Mouse (Mus musculus) forebrain, embryonic 15.5 days (tissue): ENCODE measurements around the gene Notch3. TPM values are rescaled to one million over a fixed set of nuclear protein-coding genes. Genes with fewer than 3 reads are reported as not detected.
A peak's percentile ranks its signal among the peaks of the same experiment; 100 is the strongest.
"Not testable (repeated sequence)": the region's sequence is repeated elsewhere in the genome, so short reads cannot be mapped to it uniquely, and the experiment has no call there.

Source experiments
- ATAC-seq: fragments of 200-750 bp; cut with Nextera tagmentation; replicated peaks from 2 replicates; pipeline ENCODE4 v1.8.0; 2017; ENCODE audit warnings: mild to moderate bottlenecking, moderate TSS enrichment, moderate library complexity
- H3K27ac ChIP-seq: fragments of 300-500 bp; sonication (generic); replicated peaks from 2 replicates; pipeline ENCODE4 v1.5.1; 2015; ENCODE audit warnings: mild to moderate bottlenecking, inconsistent platforms
- H3K27me3 ChIP-seq: fragments of 300-500 bp; sonication (generic); 2 replicates; pipeline ENCODE4 v1.6.1; 2015; ENCODE audit warnings: inconsistent platforms
- H3K36me3 ChIP-seq: fragments of 300-500 bp; sonication (generic); 2 replicates; pipeline ENCODE4 v1.6.1; 2015; ENCODE audit warnings: mild to moderate bottlenecking, inconsistent platforms
- H3K4me1 ChIP-seq: fragments of 300-500 bp; sonication (generic); 2 replicates; pipeline ENCODE4 v1.6.1; 2015; ENCODE audit warnings: inconsistent platforms
- H3K4me2 ChIP-seq: fragments of 300-500 bp; sonication (generic); replicated peaks from 2 replicates; pipeline ENCODE4 v1.6.1; 2015; ENCODE audit warnings: mild to moderate bottlenecking, inconsistent platforms
- H3K4me3 ChIP-seq: fragments of 300-500 bp; sonication (generic); 2 replicates; pipeline ENCODE4 v1.5.1; 2015; ENCODE audit warnings: mild to moderate bottlenecking, inconsistent platforms
- H3K9ac ChIP-seq: fragments of 300-500 bp; sonication (generic); replicated peaks from 2 replicates; pipeline ENCODE4 v1.6.1; 2015; ENCODE audit warnings: mild to moderate bottlenecking, inconsistent platforms
- H3K9me3 ChIP-seq: fragments of 300-500 bp; sonication (generic); 2 replicates; pipeline ENCODE4 v1.6.1; 2016; ENCODE audit warnings: inconsistent platforms
- WGBS: fragments of 180-500 bp; shearing (Covaris S2); methylation state at CpG from one replicate; pipeline ENCODE4 v1.1.7; 2015; ENCODE audit warnings: mixed read lengths; 5-methylcytosine and 5-hydroxymethylcytosine counted together
- polyA plus RNA-seq: library from polyadenylated mRNA; unstranded; fragments of >200 nt; fragmentation: Nextera tagmentation; extraction: Ambion mirVana; gene quantifications from 2 replicates; pipeline ENCODE4 v1.2.1, GENCODE M21; 2015

The Notch3 gene
- polyA plus RNA-seq, 1 experiment from 2014 or later = 5.8 TPM

DNA sequence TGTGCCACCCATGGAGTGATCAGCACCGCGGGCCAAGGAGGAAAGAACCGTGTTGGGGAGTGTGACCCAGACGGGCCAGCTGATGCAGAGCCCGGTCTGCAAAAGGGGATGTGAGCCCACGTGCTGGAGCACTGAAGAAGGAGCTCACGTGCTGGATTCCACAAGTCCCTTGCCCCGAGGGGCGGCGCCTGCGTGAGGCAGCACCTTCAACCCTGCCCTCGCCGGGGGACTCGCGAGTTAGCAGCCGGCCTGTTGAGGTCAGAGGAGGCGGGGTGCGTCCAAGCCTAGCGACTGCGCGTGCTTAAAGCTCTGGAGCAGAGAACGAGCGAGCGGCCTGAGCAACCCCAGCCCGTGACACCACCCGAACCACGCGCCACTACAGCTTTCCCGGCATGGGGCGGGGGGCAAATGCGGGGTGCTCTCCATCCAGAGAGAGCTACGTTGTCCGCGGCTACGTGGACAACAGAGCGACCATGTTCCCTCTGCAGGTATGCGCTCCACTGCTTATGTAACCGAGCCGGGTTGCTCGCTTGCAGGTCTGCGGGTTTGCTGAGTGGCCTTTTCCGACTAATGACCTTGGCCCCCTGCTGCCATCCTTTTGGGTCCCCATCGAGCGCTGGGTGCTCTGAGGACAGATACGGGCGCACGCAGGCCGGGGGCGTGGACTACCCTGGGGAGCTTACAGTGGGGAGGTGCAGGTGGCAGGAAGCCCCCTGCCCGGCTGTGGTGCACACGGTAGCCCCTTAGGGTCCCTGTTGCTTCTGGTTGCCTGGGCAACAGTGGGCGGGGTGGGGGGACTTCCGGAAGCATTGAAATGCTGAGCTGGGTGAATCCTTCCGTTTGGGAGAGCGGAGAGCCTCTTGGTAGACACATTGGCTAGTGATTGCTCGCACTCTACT lies 52.9 kb downstream of the Notch3 start:
- Histone ChIP-seq H3K27me3 (peaks cover 17% of the 10 kb centered on the region), H3K4me2 (peak overlapping the region; percentile 95), H3K36me3 (no peaks in the 10 kb centered on the region), H3K9ac (peak overlapping the region; percentile 38), H3K4me3 (peak overlapping the region; percentile 48), H3K4me1 (peaks cover 31% of the 10 kb centered on the region), H3K9me3 (no peaks in the 10 kb centered on the region), H3K27ac (no peak overlapping the region; the same call in 1 of the 2 replicates)
- peak; percentile 40 for ATAC-seq
- 1% methylated on average over 56 of the region's 56 CpGs for WGBS

DNA sequence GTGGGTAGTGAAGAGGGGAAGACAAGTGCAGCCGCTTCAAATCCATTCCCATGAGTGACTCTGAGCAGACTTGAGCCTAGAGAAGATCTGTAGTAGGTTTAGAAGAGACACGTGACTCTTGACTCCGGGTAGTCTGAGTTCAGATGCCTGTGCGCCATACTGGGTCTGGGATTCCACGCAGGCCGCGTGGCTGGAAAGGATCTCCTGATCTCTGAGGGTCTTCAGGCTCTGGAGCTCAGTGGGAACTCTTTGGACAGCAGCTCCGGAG lies 53.5 kb downstream of the Notch3 start:
- WGBS = 11% methylated on average over 8 of the region's 8 CpGs
- H3K9ac ChIP-seq = no peak overlapping the region
- H3K36me3 ChIP-seq = no peaks in the 10 kb centered on the region
- H3K27me3 ChIP-seq = peaks cover 17% of the 10 kb centered on the region
- H3K4me2 ChIP-seq = peak overlapping the region; percentile 95
- peaks cover 25% of the 10 kb centered on the region for H3K4me1 ChIP-seq
- ATAC-seq = no peak
- no peak overlapping the region for H3K27ac ChIP-seq
- peak overlapping the region; percentile 48 for H3K4me3 ChIP-seq
- H3K9me3 ChIP-seq = no peaks in the 10 kb centered on the region

DNA sequence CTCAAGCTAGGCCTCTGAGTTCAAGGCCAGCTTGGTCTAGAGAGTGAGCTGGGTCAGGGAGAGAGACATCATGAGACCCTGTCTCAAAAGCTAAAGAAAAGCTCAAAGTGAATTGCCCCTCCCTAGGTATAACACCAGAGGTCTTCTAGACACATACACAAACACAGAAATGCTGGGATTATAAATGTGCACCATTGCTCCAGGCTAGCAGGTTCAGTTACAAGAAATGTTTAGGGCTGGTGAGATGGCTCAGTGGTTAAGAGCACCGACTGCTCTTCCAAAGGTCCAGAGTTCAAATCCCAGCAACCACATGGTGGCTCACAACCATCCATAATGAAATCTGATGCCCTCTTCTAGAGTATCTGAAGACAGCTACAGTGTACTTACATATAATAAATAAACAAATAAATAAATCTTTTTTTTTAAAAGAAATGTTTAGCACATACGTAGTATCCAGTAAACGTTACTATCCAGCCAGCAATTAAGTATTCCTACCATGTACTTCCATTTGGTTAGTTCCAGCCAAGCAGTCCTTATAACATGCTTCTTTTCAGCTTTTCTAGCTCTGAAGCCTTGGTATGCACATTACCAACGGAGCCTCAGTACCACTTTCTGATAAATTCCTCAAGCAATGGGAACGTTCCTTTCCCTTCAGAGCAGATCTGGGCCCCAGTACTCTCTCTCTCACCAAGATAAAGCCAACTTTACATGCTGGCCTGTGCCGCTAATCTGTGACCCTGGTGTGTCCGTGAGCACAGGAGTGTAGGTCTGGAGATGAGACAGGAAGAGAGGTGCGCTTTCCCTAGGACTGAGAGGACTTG lies 54.0 kb downstream of the Notch3 start:
- H3K27me3 ChIP-seq = peaks cover 17% of the 10 kb centered on the region
- no peak overlapping the region for H3K27ac ChIP-seq
- WGBS = 60% methylated on average over 8 of the region's 8 CpGs
- no peaks in the 10 kb centered on the region for H3K9me3 ChIP-seq
- no peaks in the 10 kb centered on the region for H3K36me3 ChIP-seq
- ATAC-seq = no peak
- no peak overlapping the region for H3K4me3 ChIP-seq
- H3K4me2 ChIP-seq = peak overlapping the region; percentile 95; the same call in 1 of the 2 replicates
- peaks cover 21% of the 10 kb centered on the region for H3K4me1 ChIP-seq
- no peak overlapping the region for H3K9ac ChIP-seq

DNA sequence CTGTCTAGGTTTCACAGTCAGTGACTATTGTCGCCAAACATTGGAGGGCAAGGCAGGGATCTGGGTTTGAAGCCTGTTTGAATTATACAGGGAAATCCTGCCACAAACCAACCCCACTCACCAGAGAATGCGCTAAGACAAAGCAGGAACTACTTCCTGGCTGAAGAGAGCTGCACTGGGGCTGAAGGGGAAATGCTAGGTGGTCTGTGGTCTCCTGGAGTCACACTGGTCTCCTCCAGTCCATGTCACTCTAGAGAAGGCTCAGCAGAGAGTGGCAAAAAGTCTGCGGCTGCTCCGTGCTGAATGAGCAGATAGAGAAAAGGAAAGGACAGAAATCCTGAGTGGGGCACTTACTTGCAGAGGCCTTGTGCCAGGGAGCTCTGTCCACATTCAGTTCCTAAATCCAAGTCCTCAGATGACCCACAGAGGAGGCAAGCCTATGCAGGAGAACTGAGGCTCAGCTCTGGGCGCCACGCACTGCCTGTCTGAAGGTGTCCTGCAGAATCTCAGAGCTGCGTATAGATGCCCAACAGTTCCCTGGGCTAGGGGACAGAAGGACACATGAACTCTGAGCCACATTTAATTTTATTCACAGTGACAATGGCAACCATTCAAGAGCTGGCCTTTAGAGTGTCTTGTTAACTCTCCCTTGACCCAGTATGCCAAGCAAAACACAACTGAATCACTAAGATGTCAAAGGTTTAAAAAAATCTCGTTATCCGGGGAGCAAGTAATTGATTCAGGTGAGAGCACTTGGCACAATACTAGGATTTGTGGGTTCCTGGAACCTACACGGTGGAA lies 55.5 kb downstream of the Notch3 start:
- H3K4me2 ChIP-seq = no peak overlapping the region
- H3K27me3 ChIP-seq = peaks cover 15% of the 10 kb centered on the region; the same call in 1 of the 2 replicates
- H3K36me3 ChIP-seq = no peaks in the 10 kb centered on the region
- 70% methylated on average over 10 of the region's 10 CpGs for WGBS
- ATAC-seq = no peak
- H3K4me3 ChIP-seq = no peak overlapping the region
- H3K9me3 ChIP-seq = no peaks in the 10 kb centered on the region
- no peak overlapping the region for H3K9ac ChIP-seq
- H3K4me1 ChIP-seq = peaks cover 14% of the 10 kb centered on the region
- H3K27ac ChIP-seq = no peak overlapping the region

DNA sequence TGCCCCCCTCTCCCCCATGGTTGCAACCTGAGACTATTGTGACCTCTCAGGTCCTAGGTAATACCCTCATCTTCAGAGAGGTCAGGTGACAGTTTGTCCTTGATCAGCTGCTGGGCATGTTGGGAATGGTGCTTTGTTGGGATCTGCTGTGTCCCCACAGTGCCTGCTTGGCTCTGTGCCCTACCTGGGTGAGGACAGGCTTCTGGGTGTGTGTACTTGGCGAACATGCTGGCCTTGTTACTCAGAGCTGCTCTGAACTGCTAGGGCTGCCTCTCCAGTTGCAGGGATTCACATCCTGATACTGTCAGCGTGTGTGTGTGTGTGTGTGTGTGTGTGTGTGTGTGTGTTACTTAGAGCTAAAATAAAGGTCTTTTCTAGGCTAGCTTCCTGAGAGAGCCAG lies 56.2 kb downstream of the Notch3 start:
- 54% methylated on average over 2 of the region's 2 CpGs for WGBS
- no peak overlapping the region for H3K27ac ChIP-seq
- ATAC-seq = no peak
- no peaks in the 10 kb centered on the region for H3K36me3 ChIP-seq
- H3K9ac ChIP-seq = no peak overlapping the region
- no peak overlapping the region for H3K4me3 ChIP-seq
- no peak overlapping the region for H3K4me2 ChIP-seq
- H3K4me1 ChIP-seq = peaks cover 14% of the 10 kb centered on the region
- no peaks in the 10 kb centered on the region for H3K9me3 ChIP-seq
- H3K27me3 ChIP-seq = peaks cover 12% of the 10 kb centered on the region; the same call in 1 of the 2 replicates

DNA sequence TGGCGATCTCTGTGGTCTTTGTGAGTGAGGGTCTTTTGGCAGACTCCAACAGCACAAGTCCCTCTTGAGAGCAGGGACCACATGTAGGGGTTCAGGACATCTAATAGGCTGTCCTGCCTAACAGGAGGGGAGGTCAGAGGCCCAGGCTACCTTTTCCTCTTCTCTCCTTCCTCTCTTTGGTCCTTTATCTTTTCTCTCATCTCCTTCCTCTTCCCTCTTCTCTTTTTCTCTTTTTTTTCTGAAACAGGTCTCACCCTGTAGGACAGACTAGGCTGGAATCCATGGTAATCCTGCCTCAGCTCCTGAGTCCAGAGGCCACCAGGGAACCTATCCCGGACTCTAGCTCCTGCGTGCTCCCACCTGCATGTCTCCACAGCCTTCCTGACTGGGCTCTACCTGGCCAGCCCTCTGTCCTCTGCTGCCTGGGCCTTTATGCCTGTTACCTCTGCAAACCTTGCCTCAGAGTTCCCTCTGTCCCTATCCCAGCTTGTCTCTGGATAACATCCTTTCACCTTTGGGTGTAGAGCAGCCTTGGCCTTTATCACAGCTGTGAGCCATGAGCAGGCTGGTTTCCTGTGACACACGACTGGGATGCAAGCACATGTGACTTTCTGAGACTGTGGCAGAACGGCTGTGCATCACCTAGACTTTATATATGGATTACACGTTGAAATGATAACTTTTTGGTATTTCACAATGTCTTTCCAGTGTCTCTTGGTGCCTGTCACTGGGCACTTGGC lies 57.3 kb downstream of the Notch3 start:
- WGBS = 76% methylated on average over 6 of the region's 6 CpGs
- H3K9me3 ChIP-seq = no peaks in the 10 kb centered on the region
- ATAC-seq = no peak
- no peaks in the 10 kb centered on the region for H3K36me3 ChIP-seq
- H3K27me3 ChIP-seq = peaks cover 12% of the 10 kb centered on the region; the same call in 1 of the 2 replicates
- H3K4me2 ChIP-seq = no peak overlapping the region
- no peak overlapping the region for H3K4me3 ChIP-seq
- no peak overlapping the region for H3K27ac ChIP-seq
- peaks cover 12% of the 10 kb centered on the region for H3K4me1 ChIP-seq
- no peak overlapping the region for H3K9ac ChIP-seq

DNA sequence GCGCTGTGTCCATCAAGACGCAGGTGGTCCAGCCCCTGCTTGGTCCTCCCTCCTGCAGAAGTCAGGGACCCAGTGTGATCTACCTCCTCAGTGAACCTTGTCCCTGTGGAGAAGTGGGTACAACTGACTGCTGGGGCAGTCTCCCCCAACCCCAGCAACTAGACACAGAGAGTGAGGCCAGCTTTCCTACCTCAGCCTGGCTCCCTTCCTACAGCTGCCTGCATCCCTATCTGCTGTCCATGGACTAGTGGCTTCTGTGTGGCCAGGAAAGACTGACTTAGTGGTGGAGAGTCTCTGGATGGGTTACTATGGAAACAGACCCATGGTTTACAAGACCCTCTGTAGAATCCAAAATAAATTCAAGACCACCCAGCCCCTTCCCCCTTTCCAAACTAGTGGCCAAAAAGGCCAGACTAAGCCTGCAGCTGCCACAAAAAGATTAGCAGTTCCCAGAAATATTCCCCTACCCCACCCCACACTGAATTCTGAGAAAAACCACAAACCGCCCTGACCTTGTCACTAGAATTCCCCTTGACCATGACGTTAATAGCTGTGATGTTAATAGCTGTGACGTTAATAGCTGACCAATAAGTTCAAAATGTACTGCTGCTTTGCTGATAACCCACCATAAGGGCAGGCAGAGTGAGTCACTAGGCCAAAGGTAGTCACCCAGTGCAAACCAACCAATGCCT lies 58.2 kb downstream of the Notch3 start:
- H3K4me3 ChIP-seq, ATAC-seq, H3K9ac ChIP-seq, H3K4me2 ChIP-seq, H3K27me3 ChIP-seq, H3K36me3 ChIP-seq, H3K27ac ChIP-seq, H3K4me1 ChIP-seq, H3K9me3 ChIP-seq: not testable (repeated sequence)
- WGBS = 85% methylated on average over 5 of the region's 5 CpGs

DNA sequence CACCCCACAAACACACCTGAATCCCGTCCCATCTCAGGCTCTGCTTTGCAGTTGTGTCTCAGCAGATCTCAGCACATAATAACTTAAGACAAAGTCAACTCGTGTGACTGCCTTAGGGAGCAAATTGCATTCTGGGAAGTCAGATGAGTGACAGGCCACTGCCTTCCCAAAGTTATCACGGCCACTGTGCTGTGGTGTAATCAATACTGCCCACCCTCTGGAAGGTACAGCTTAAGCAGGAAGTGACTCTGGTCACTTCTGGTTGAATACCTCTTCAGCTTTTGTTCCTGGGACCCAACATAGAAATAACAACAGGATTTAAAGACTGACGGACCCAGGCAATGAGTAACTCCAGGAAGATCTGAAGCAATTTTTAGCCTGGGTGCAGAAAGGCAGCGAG lies 58.8 kb downstream of the Notch3 start:
- WGBS = 57% methylated on average over 5 of the region's 5 CpGs
- H3K27ac ChIP-seq = no peak overlapping the region
- no peak for ATAC-seq
- H3K27me3 ChIP-seq = no peaks in the 10 kb centered on the region
- no peak overlapping the region for H3K4me2 ChIP-seq
- no peaks in the 10 kb centered on the region for H3K4me1 ChIP-seq
- H3K9ac ChIP-seq = no peak overlapping the region
- H3K4me3 ChIP-seq = no peak overlapping the region
- H3K9me3 ChIP-seq = no peaks in the 10 kb centered on the region
- no peaks in the 10 kb centered on the region for H3K36me3 ChIP-seq

DNA sequence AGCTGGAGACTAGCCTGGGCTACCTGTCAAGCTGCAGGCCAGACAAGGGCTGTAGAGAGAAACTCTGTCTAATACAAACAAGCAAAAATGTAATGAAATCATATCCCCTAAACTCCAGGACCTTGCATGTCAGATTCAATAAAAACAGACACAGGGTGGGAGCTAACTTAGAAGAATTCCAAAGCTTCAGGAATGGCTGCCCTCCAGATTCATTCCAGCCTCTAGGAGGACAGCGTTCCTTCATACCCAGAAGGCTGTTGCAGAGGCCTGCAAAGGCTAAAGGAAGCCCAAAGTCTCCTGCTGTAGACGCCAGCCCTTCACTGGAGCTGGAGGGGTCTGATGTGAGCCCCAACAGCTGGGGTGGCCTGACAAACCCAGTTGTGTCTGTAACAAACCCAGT lies 60.3 kb downstream of the Notch3 start:
- 80% methylated on average over 2 of the region's 2 CpGs for WGBS
- Histone ChIP-seq H3K4me2 (no peak overlapping the region), H3K27ac (no peak overlapping the region), H3K9ac (no peak overlapping the region), H3K9me3 (no peaks in the 10 kb centered on the region), H3K4me3 (no peak overlapping the region), H3K4me1 (no peaks in the 10 kb centered on the region), H3K36me3 (no peaks in the 10 kb centered on the region), H3K27me3 (no peaks in the 10 kb centered on the region)
- ATAC-seq = no peak

DNA sequence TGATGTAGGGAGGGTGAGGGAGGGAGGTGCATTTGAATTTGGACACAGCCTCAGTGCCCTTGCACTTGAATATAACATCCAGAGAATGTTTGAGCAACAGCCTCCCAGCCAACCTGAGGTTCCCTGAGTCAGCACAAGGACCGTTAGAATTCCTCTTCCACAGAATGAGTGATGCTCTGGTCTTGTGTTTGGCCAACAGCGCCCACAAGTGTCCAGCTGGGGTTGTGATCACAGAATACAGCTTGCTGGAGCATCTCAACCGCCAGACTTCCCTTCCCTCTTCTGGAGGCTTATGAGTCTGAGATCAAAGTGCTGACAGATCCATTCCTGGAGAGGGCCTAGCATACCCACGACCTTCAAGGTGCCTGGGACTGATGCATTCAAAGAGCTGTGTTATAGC lies 63.6 kb downstream of the Notch3 start:
- Histone ChIP-seq H3K27ac (no peak overlapping the region), H3K36me3 (no peaks in the 10 kb centered on the region), H3K9me3 (no peaks in the 10 kb centered on the region), H3K4me2 (no peak overlapping the region), H3K9ac (no peak overlapping the region), H3K27me3 (peaks cover 4% of the 10 kb centered on the region; the same call in 1 of the 2 replicates), H3K4me1 (peaks cover 10% of the 10 kb centered on the region), H3K4me3 (no peak overlapping the region)
- WGBS = 21% methylated on average over 4 of the region's 4 CpGs
- ATAC-seq = no peak
